Mouse (Mus musculus): ENCODE results near the gene Itga6. TPM values are rescaled to one million over a fixed set of nuclear protein-coding genes. Genes with fewer than 3 reads are reported as not detected.

The Itga6 gene
- total RNA-seq, 2 experiments from 2014 or later: 73.4 to 76.6 TPM

- no peak for DNase-seq (ENCODE audit: low spot score in 2 of 2)
Measured at GRCm38 (mm10) chr2:71761081-71761480, 15.7 kb downstream of the Itga6 start.

- no peak for DNase-seq (ENCODE audit: low spot score in 2 of 2)
Measured at GRCm38 (mm10) chr2:71764525-71764924, 19.1 kb downstream of the Itga6 start.

GRCm38 (mm10) chr2:71764961-71765735, 19.7 kb downstream of the Itga6 start:
- DNase-seq (ENCODE audit: low spot score in 2 of 2): no peak

- DNase-seq (ENCODE audit: low spot score in 2 of 2): no peak
Measured at GRCm38 (mm10) chr2:71766007-71766406, 20.6 kb downstream of the Itga6 start.

- DNase-seq (ENCODE audit: low spot score in 2 of 2): no peak
Measured at GRCm38 (mm10) chr2:71767019-71767610, 21.7 kb downstream of the Itga6 start.

- DNase-seq (ENCODE audit: low spot score in 2 of 2): no peak
Measured at GRCm38 (mm10) chr2:71771762-71772161, 26.3 kb downstream of the Itga6 start.

GRCm38 (mm10) chr2:71773714-71774113, 28.3 kb downstream of the Itga6 start:
- no peak for DNase-seq (ENCODE audit: low spot score in 2 of 2)

GRCm38 (mm10) chr2:71774246-71774951, 29.0 kb downstream of the Itga6 start:
- DNase-seq (ENCODE audit: low spot score in 2 of 2): no peak

GRCm38 (mm10) chr2:71775201-71775611, 29.8 kb downstream of the Itga6 start:
- DNase-seq (ENCODE audit: low spot score in 2 of 2): no peak

- DNase-seq (ENCODE audit: low spot score in 2 of 2): no peak
Measured at GRCm38 (mm10) chr2:71779266-71779888, 34.0 kb downstream of the Itga6 start.

- no peak for DNase-seq (ENCODE audit: low spot score in 2 of 2)
Measured at GRCm38 (mm10) chr2:71780016-71780415, 34.6 kb downstream of the Itga6 start.

GRCm38 (mm10) chr2:71785260-71785659, 39.8 kb downstream of the Itga6 start:
- DNase-seq (ENCODE audit: low spot score in 2 of 2): no peak

- no peak for DNase-seq (ENCODE audit: low spot score in 2 of 2)
Measured at GRCm38 (mm10) chr2:71786060-71786459, 40.6 kb downstream of the Itga6 start.

GRCm38 (mm10) chr2:71786591-71787155, 41.3 kb downstream of the Itga6 start:
- peak in 1 of 2 experiments; percentile 62 for DNase-seq (ENCODE audit: low spot score in 2 of 2)

- DNase-seq (ENCODE audit: low spot score in 2 of 2): peak; percentile 36 to 63
Measured at GRCm38 (mm10) chr2:71787156-71787590, 41.8 kb downstream of the Itga6 start.

- DNase-seq (ENCODE audit: low spot score in 2 of 2): peak in 1 of 2 experiments; percentile 26
Measured at GRCm38 (mm10) chr2:71787591-71788460, 42.4 kb downstream of the Itga6 start.

- no peak for DNase-seq (ENCODE audit: low spot score in 2 of 2)
Measured at GRCm38 (mm10) chr2:71790752-71791151, 45.3 kb downstream of the Itga6 start.

GRCm38 (mm10) chr2:71791203-71791602, 45.8 kb downstream of the Itga6 start:
- no peak for DNase-seq (ENCODE audit: low spot score in 2 of 2)

GRCm38 (mm10) chr2:71794139-71794538, 48.7 kb downstream of the Itga6 start:
- DNase-seq (ENCODE audit: low spot score in 2 of 2): no peak

GRCm38 (mm10) chr2:71796787-71797186, 51.4 kb downstream of the Itga6 start:
- no peak for DNase-seq (ENCODE audit: low spot score in 2 of 2)
